Mouse (Mus musculus) lung, postnatal 4 days (tissue): ENCODE measurements at regions not wholly inside any gene's neighbourhood (a gene's known extent, or its start where the extent isn't known, plus 50 kb on each side); places are given as distances from the start of the nearest gene placed in this dataset.

Source experiments
- DNase-seq, 2 experiments: peaks; one replicate each; pipeline ENCODE4 v3.0.0; 2021

DNA sequence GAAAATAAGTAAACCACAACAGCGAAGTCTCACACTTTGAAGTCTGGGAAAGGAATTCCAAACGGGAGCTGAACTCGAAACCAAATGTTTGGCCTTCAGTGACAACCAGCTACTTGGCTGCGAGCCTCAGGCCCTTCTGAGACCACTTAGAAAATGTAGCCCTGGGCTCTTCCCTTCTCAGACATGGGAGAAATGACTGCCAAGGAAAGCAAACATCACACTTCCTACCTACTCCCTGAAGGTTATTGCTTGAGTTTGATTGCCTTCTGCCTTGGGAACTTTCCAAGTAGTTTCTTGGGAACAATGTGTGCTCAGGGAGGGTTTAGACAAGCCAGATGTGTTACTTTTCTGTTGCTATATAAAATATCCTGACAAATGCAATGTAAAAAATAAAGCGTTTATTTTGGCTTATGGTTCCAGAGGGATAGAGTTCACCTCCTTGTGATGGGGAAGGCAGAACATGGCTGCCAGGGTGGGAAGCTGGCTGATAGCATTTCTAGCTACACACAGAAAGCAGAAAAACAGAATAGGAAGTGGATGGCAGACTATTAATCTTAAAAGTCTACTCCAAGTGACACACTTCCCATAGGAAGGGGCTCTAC lies 194.8 kb upstream of the Rack1 start:
- peak; percentile 64 to 86 for DNase-seq

DNA sequence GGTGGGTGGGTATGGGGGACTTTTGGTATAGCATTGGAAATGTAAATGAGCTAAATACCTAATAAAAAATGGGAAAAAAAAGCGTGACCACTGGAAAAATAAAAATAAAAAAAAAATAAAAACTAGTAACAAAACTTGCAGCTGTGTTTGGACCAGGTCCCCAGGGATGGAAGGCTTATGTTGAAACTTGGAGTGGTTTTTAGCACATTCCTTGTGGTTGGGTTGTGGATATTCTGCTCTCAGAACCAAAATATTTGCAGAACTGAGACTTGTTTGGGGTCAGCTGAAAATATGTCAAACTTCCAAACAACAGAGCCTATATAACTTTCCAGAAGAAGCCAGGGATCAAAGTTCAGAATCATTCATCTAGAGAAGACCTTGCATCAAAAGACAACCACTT lies 199.0 kb upstream of the Rack1 start:
- no peak for DNase-seq

DNA sequence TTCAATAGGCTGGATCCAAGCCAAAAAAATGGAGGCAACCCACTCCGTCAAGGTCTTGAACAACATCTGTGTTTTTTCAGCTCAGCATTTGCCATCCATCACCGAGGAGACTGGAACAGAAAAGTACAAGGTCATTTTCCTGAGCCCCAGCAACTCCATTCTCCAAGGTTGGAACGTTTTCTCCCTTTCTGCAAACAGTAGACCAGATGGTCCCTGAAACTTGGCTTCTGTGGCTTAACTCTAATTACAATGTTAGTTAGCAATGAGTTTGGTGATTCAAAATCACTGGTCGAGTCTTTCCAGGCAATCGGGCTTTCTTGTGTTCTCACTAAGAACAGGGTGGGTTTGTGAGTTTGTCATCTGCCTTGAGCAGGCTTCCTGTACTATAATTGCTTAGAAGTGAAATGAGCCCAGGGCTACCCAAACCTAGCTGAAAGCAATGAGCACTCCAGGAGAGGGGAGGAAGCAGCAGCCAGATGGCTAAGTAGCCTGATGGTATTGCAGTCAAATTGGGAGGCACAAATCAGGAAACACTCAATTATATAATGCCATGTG lies 200.5 kb upstream of the Rack1 start:
- DNase-seq: no peak

DNA sequence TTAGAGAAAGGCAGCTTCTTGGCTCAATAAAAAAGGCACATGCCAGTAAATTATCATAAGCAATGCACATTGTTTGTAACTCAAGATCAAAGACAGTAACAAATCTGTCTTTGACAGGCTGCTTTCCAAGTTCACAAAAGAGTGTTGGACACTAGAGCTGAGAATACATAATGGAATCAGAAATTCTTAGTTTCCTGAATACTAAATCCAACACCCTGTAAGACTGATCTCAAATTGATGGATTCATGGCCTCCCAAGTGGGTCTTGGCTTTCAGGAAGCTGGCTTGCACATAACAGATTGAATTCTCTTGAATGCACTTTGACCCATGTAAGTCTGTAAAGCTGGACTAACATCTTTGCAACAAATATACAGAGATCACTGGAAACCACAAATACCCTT lies 201.1 kb upstream of the Rack1 start:
- no peak for DNase-seq

DNA sequence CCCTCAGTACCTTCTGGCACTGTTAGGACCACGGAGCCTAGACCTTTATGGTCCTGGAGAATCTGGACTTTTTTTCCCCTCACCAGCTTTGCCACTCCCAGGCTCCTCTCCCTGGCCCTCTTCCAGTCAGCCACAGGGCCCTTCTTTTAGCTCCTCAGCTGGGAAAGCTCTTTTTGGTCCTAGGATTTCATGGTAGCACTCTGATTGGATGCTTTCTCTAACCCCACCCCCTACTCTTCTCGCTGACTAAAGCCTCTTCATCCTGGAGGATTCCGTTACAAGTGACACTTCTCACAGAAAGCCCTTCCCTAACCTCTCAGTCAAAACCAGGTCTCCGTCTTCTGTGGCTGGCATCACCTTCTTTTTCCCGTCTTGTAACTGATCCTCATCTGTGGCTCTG lies 205.7 kb upstream of the Rack1 start:
- no peak for DNase-seq

DNA sequence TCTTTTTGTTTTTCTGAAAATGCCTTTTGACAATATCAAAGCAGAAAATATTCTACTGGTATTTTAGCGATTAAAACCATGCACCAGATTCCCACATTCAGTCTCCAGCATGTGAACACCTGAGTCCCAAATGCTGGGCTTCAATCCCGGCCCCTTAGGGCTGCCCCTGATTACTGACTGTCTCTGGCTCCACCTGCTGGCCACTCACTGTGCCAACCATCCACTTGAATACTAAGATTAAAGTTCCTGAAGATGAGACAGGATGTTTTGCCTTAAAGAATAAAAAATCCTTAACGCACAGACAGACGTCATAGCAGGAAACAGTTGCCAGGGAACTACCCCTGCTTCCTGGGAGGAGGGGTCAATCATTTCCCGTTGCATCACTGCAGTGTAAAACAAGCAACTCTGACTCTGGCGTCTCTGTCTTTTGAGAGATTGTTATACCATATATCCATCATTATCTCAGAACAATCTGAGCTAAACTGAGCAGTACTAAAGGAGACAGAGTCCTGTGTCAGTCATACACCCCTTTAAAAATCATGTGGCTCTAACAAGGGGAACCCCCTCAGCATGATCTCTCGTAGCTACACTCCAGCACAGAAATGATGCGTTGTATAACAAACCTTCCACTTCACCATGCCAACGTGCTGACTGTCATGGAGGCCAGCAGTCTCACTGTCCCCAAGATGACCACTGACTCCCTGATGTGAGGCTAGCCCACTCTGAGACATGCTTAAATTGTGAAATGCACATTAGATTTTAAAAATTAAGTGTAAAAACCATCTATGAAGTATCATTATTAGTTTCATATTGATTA lies 211.1 kb upstream of the Rack1 start:
- peak; percentile 70 to 74 for DNase-seq

DNA sequence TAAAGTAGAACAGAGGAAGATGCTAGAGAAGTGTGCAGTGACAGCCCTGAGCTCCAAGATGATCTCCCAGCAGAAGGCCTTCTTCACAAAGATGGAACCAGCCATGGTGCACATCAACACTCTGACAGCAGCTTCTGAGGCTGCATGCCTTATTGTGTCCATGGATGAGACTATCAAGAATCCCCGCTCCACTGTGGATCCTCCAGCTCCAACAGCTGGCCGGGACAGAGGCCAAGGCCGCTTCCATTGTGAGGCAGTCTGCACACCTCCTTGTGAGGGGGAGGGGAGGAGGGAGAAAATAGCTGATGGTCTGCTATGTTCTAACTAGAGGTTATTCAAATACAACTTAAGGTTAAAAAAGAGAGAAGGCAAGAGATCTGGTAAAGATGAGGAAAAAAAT lies 231.4 kb upstream of the Rack1 start:
- peak; percentile 24 to 70 for DNase-seq

DNA sequence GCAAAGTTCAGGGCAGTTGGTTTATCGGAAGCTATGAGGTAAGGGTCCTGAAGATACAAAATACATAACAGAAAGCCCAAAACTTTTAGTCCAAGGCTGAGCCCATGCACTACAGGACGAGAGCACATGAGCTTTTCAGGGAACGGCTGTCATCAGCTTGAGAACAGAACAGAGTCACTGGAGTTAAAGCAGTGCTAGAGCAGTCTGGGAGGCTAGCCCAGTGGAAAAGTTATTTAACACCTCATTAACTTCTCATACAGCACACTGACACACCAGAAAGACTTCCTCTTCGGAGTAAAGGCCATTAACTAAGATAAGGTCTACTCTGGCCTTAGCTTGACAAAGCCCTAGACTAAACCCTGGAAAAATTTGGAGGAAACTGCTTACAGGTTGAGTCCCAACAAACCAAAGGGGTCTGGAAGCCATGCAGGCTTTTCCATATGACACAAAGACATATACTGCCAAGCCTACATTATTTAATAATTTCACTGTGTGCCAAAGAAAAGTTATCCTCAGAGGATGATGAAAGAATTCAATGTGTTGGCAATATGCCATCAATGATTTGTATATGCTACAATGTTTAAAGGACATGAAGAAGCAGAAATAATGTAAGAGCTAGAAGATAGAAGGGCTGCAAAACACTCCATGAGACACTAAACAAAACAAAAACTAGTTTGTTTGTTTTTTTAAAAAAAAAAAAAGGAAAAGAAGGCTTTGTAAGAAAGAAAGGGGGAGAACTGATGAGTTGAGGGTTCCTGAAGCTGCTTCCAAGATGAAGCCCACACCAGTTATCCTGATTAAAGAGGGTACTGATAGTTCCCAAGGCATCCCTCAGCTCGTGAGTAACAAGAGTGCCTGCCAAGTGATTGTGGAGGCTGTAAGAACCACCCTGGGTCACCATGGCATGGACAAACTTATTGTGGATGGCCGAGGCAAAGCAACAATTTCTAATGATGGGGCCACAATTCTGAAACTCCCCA lies 232.3 kb upstream of the Rack1 start:
- peak; percentile 29 to 46 for DNase-seq

DNA sequence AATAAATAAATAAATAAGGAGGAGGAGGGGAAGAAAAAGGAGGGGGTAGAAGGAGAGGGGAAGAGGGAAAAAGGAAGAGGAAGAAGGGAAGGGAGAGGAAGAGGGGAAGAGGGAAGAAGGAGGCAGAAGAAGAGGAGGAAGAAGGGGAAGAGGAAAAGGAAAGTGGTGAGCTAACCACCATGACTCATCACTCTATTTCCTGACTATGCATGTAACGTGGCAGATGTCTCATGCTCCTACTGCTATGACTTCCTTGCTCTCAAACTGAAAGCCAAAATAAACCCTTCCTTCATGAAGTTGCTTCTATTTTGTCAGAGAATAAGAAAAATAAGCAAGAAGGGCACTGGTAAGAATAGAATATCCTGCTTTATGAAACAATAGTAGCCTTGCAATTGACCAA lies 242.1 kb upstream of the Rack1 start:
- DNase-seq: no peak

DNA sequence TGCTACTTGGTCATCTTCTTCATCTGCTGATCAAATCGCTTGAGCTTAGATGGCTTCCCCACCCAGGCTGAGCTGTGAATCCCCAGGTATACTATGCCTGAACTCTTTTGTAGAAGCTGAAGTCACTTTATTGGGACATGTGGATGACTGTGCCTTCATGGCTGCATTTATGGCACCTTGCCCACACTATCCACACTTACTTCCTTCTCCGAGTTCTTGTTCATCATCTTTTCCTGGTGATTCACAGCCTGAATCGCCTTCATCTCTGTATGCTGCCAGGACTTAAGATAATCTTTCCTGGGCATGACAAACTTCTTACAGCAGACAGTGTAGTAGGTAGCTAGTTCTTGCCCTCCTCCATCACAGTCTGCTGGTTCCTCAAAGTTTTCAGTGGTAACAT lies 248.1 kb upstream of the Rack1 start:
- no peak for DNase-seq

DNA sequence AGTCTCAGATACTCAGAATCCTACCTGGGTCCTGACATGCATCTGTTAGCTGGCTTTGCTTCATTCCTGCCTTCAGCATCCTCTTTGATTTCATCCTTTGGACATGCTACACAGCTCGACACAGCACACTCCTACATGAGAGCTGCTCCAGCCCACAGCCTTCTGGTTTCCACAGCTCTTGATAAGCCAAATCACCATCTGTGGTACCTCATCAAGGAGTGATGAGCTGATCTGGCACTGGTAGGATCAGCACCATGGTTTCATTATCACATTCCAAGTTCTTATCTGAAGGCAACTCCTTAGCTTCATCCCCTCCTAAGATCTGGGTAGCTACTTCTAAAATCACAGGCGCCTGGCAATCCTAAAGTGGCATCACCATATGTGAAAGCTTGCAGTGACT lies 248.9 kb upstream of the Rack1 start:
- no peak for DNase-seq

DNA sequence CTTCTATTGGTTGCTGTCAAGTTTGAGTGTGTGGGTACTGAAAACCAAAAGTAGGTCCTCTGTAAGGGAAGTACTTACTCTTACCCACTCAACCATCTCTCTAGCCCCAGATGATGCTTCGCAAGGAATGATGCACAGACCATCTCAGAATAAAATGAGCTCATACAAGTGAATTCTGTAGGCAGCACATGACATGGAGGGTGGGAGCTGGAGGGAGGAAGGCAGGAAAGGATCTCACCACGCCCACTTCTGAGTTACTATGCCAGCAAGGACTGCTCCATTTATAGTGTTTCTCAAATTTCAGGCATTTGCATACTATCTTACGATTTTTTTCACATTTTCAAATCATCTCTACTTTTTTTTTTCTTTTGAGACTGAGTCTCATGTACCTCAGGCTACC lies 273.8 kb upstream of the Rack1 start:
- DNase-seq: no peak

DNA sequence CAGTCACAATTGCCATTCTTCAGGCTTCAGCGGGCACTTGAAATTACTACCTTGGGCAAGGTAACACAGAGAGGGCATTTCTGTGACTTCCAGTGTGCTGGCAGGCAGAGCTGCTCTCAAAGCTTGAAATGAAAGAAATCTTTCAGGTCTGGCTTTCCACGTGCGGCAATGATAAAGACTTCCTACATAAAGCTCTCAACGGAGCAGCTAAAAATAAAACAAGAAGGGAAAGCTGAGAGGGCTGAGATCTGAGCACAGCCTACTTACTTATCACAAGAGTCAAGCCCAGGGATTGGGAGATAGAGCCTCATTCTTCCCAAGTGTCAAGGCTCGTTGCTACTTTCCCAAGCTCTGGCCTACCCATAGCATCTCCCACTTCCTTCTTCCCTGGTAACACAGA lies 274.6 kb upstream of the Rack1 start:
- DNase-seq: no peak

DNA sequence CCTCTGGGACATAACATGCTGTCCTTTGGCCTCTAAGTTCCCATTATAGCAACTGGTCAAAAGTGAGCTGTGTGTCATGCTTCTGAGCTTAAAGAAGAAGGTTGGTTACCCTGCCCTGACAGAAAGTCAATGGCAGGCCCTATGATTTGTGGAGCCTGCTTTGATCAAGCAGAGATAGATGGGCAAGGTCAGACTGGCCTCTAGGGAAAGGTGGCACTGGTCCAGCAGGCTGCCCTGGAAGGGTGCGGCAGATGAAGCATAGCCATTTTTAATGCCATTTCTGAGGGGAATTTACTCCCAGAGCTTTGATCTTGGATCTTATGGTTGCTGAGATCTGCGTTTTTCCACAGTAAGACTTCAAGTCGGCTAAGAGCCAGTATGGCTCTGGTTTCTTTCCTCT lies 293.2 kb upstream of the Rack1 start:
- DNase-seq: no peak

DNA sequence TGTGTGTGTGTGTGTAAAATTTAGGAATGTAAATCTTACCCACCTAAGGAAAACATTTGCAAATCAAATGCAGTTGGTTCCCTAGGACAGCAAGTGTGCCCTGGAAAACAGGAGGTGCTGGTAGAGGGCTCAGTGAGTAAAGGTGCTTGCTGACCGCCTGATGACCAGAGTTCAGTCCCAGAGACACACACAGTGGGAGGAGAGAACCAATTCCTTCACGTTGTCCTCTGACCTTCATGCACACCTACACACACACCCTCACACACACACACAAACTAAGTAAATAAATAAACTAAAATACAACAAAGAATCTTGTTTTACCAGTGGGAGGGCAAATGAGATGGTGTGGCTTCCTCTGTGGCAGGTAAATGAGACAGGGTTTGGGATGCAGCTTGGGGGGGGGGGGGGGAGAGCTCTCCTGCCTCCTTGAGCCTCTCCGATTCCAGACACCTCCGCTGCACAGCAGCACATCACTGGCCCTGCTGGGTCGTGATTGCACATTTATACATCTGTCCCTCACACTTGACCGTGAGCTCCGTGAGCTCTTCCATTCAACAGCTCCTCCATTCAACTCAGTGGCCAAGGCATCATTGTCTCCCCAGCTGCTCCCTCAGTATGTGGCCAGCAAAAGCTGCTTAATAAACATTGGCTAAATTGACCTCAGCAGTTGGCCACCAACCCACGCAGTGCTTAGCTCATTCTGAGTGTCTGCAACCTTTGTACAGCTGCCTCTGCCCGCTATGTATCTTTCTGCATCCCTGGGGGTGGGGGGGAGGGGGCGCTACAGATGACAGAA lies 297.9 kb upstream of the Rack1 start:
- no peak for DNase-seq

DNA sequence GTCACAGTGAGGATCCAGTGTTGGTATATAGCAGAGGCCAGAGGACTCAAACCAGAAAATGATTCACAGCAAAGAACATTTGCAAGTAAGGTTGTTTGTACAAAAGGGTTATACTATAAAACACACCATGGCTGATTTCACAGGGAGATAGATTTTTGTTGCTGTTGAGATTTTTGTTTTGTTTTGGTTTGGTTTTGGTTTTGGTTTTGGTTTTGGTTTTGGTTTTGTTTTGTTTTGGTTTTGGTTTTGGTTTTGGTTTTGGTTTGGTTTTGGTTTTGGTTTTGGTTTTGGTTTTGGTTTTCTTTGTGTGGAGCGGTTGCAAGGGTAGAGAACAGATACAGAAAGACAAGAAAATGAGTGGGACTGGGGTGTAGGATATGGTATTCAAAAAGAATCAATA lies 301.1 kb upstream of the Rack1 start:
- DNase-seq: no peak

DNA sequence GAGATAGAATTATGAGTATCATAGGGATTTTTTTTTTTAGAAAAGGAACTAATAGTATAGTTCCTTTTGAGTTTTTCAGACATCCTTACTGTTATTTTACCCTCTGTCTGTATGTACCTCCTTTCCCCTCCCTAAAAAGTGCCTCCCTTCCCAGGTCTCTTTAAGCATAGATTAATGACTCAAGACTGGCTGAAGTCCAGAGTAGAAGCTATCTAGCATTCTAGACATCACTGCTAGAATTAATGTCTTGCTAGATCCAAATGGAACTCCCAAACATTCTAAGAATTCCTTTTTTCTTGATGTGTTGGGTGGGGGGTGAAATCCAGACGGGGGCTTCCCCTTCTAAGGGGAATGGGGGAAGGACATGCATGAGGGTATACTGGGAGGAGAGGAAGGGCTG lies 311.8 kb upstream of the Rack1 start:
- DNase-seq: no peak

DNA sequence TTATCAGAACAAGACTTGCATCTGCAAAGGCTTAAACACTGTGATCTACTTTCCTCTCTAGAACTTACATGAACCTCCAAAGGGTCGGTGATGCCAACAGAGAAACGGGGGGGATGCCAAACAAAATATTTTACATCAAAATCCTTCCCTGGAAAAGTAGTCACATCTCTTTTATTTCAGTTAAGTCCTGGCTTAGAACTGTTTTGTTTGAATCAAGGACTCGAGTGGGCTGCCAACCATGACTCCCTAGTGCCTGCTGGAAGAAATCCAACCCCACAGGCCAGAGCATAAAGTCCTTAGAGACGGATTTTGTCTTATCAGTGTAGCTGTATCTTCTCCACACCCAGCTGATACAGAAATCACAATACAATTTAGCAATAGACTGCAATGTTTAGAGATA lies 336.1 kb upstream of the Rack1 start:
- DNase-seq: no peak

DNA sequence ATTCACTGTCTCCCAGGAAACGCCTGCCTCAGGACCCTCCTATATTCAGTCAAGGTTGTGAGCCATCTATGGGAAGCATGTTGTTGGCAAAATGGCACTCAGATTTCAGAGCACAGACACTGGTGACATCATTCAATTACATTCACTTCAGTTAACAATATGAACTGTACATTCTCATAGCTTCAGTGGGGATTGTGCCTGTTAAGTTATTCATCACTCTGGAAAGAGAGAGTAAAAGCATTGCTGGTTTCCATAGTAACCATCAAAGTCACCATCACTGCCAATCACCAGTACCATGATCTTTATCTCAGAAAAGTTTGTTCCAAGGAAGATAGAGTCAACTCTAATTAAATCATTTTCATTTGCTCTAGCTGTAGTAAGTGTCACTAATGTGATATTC lies 350.2 kb upstream of the Rack1 start:
- DNase-seq: no peak

DNA sequence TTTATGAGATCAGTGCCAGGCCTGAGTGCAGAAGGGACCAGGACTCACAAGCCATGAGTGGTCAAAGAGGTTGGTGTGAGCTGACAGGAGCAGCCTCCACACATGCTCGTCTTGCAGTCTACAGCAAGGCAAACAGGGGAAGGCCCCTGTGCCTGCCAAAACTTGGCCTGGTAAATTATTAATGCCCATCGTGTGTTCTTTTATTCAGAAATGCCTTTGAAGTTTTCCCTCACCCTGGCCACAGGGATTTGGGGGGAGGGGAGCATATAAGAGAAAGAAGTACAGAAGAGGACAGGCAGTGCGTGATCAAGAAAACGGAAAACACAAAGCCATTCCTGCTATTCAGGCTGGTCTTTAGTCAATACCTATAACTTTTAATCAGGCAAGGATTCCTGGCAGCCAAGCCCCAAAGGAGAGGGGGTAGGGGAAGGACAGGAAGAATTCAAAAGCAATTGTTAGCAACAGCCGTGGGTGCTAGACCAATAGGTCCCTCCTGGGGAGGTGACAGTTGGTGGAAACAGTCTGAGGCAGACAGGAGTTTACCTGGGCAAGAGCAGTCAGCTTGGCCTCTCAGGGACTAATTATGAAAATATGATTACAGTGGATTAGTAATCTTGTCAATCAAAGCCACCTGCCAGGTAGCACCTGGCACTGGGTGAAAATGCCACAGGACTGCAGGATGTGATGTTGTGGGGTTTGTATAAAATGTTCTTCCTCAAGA lies 357.4 kb upstream of the Rack1 start:
- DNase-seq: no peak

DNA sequence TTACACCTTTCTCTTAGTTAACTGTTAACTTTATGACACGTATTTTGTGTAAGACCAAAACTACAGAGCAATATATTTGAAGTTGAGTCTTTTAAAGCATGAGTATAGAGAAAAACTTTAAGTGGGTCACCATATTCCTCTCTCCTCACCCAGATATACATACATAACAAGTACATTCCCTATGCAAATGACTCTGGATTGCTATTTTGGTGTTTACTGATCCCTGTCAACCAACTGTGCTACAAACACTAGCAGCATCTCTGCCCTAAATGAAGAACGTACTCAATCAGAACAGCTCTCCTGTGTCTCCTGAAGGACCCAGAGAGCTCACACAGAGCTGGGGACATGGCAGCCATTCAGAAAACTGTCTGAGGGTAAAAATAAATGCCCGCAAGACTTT lies 363.4 kb upstream of the Rack1 start:
- no peak for DNase-seq

DNA sequence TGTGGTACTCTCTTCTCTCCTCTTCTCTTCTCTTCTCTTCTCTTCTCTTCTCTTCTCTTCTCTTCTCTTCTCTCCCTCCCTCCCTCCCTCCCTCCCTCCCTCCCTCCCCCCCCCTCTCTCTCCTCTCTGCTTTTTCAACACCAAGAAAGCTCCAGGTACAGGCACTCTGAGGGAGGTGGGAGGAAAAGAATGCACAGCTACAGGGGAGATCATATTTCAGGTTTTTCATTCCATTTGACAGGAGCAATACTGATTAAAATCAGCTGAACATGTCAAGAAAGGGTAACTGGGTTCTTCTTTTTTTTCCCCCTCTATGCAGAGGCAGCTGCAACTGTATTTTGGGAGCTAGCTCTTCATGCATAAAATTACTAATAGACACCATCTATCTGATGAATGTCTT lies 368.8 kb upstream of the Rack1 start:
- DNase-seq: no peak
